Mouse (Mus musculus): ENCODE data around the gene 1810024B03Rik.

DNA sequence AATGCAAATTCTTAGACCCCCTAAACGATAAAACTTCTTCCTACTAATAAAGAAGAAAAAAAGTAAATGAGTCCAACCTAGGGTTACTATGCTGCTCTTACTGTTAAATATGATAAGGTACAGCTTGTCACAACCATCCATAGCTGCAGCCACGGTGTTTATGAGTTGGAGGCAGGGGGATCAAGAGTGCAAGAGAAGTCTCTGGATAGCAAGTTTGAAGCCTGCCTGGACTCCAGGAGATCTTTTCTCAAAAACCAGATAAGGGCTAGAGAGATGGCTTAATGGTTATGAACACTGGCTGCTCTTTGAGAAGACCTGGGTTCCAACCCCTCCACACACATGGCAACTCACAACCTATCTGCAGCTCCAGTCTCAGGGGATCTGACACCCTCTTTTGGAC, 1.2 kb downstream of the 1810024B03Rik start:
- TF ChIP-seq USF1 (IDR thresholded peaks at IDR 0.05; ENCODE audit: low read depth) = no peak
- TF ChIP-seq TCF3 (IDR thresholded peaks at IDR 0.05; ENCODE audit: insufficient read length, low read depth) = no peak
- TF ChIP-seq POLR2A (IDR thresholded peaks at IDR 0.05; ENCODE audit: insufficient read length, low read depth) = no peak
- TF ChIP-seq SRF (IDR thresholded peaks at IDR 0.05; ENCODE audit: control insufficient read depth, insufficient read length, low read depth) = no peak
- TF ChIP-seq MYOD1 (IDR thresholded peaks at IDR 0.05; ENCODE audit: control insufficient read depth in 1 of 3, insufficient read length in 2 of 3, low read depth in 2 of 3) = no peak
- no peak for TF ChIP-seq E2F4 (IDR thresholded peaks at IDR 0.05; ENCODE audit: insufficient read depth)
- TF ChIP-seq CEBPB (IDR thresholded peaks at IDR 0.05; ENCODE audit: insufficient read depth, poor library complexity, severe bottlenecking) = no peak
- no peak for TF ChIP-seq REST (IDR thresholded peaks at IDR 0.05; ENCODE audit: insufficient read depth, insufficient read length)
- no peak for TF ChIP-seq POLR2AphosphoS2 (IDR thresholded peaks at IDR 0.05; ENCODE audit: insufficient read length, low read depth)
- TF ChIP-seq MYOG (IDR thresholded peaks at IDR 0.05; ENCODE audit: control insufficient read depth in 1 of 3, insufficient read depth in 1 of 3, insufficient read length in 2 of 3, low read depth in 2 of 3) = no peak
